Mouse (Mus musculus) embryo, embryonic 10 days (tissue): ENCODE measurements at regions not wholly inside any gene's neighbourhood (a gene's known extent, or its start where the extent isn't known, plus 50 kb on each side); places are given as distances from the start of the nearest gene placed in this dataset.

Source experiments
- DNase-seq: peaks from one replicate; pipeline ENCODE4 v3.0.0-alpha.2; 2015; ENCODE audit warnings: low spot score

GRCm38 (mm10) chrX:107477066-107477465, 73.9 kb upstream of the Itm2a start:
- DNase-seq = peak; percentile 67

DNA sequence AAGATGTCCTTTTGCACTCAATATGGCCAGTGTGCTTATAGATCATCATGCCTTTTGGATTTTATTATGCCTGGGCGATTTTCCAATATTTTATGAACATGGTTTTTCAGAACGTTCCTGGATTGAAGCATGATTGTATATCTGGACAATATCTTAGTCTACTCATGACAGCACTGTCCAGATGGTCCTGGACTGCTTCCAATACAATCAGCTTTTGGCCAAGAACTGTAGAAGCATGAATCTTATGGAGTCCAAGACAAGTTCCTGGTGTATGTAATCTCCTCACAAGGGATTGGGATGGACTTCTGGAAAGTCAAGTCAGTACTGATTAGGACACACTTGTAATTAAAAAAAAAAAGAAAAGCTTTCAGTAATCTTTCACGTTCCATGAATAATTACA, 66.1 kb upstream of the Itm2a start:
- no peak for DNase-seq
